9 mouse cellular contexts compared by ENCODE assay signal in genomic region chr1:106717071-106717601, GRCm38 (mm10). TPM values are rescaled to one million over a fixed set of nuclear protein-coding genes. Genes with fewer than 3 reads are reported as not detected.
DNase-seq lines count a peak whose midpoint lies in the region; ATAC-seq and TF ChIP-seq lines count a peak whose summit lies in the region.
"Had no signal": no experiment of that assay in that cellular context is flagged by ENCODE, and none has a peak within 500 bp of the region (broad histone marks: within the 10 kb centered on the region; RNA-seq: fewer than 3 reads in every experiment).

No protein-coding gene starts in this region.

- no peaks in the 10 kb centered on the region for H3K36me3 ChIP-seq in midbrain, embryonic 11.5 days (ENCODE audit: control insufficient read depth, insufficient read depth, low read length)
- no peaks in the 10 kb centered on the region for H3K36me3 ChIP-seq in midbrain, embryonic 15.5 days (replicated peaks)
- no peaks in the 10 kb centered on the region for H3K36me3 ChIP-seq in kidney, embryonic 14.5 days (ENCODE audit: control insufficient read depth, insufficient read depth, low read length)
- no peaks in the 10 kb centered on the region for H3K36me3 ChIP-seq in liver, embryonic 14.5 days (replicated peaks; ENCODE audit: control insufficient read depth, insufficient read depth, low read depth)
- H3K36me3 ChIP-seq: embryonic facial prominence, embryonic 15.5 days had no signal

- peak; percentile 71 for TF ChIP-seq CTCF in cerebellum, adult 2 months (IDR thresholded peaks at IDR 0.05; ENCODE audit: borderline replicate concordance, insufficient read depth, low read depth, low read length)
- peak; percentile 70 for TF ChIP-seq CTCF in liver, embryonic 14.5 days (IDR thresholded peaks at IDR 0.05; ENCODE audit: low read depth)

- peaks cover 6% of the 10 kb centered on the region for H3K4me1 ChIP-seq in midbrain, embryonic 11.5 days (ENCODE audit: control insufficient read depth, insufficient read depth, low read length)
- peaks cover 21% of the 10 kb centered on the region for H3K4me1 ChIP-seq in midbrain, embryonic 15.5 days
- H3K4me1 ChIP-seq in cerebellum, adult 2 months (ENCODE audit: control insufficient read depth, insufficient read depth, low read length): peaks cover 2% of the 10 kb centered on the region; the same call in 1 of the 2 replicates
- peaks cover 4% of the 10 kb centered on the region; the same call in 1 of the 2 replicates for H3K4me1 ChIP-seq in kidney, embryonic 14.5 days (ENCODE audit: control insufficient read depth, insufficient read depth, low read length)
- H3K4me1 ChIP-seq in liver, embryonic 14.5 days (replicated peaks; ENCODE audit: control insufficient read depth in 2 of 2, insufficient read depth in 2 of 2, low read length in 1 of 2): peaks cover 2 to 12% of the 10 kb centered on the region in 2 experiments; a peak in 2 of 4 replicates

- H3K4me2 ChIP-seq in midbrain, embryonic 11.5 days: no peak overlapping the region
- no peak overlapping the region for H3K4me2 ChIP-seq in midbrain, embryonic 15.5 days
- no peak overlapping the region for H3K4me2 ChIP-seq in kidney, embryonic 14.5 days (replicated peaks; ENCODE audit: low read depth, low read length)
- H3K4me2 ChIP-seq in liver, embryonic 14.5 days (ENCODE audit: low read depth): no peak overlapping the region
- H3K4me2 ChIP-seq: embryonic facial prominence, embryonic 15.5 days had no signal

- H3K4me3 ChIP-seq in midbrain, embryonic 11.5 days (ENCODE audit: low read depth, low read length): no peak overlapping the region
- H3K4me3 ChIP-seq in midbrain, embryonic 15.5 days: no peak overlapping the region
- H3K4me3 ChIP-seq in cerebellum, adult 2 months (replicated peaks; ENCODE audit: insufficient read depth, low read depth, low read length): no peak overlapping the region
- H3K4me3 ChIP-seq in kidney, embryonic 14.5 days (ENCODE audit: low read length): no peak overlapping the region
- no peak overlapping the region for H3K4me3 ChIP-seq in liver, embryonic 14.5 days (ENCODE audit: insufficient read depth in 1 of 2, low read depth in 2 of 2, low read length in 2 of 2)
- H3K4me3 ChIP-seq: embryonic facial prominence, embryonic 15.5 days had no signal

- no peak for TF ChIP-seq POLR2A in cerebellum, adult 2 months (IDR thresholded peaks at IDR 0.05; ENCODE audit: borderline replicate concordance, insufficient read depth, low read length)

- H3K9ac ChIP-seq in midbrain, embryonic 11.5 days (ENCODE audit: low read length): no peak overlapping the region
- H3K9ac ChIP-seq in midbrain, embryonic 15.5 days: no peak overlapping the region
- 0 out of 2 replicates have a peak overlapping the region, but pooled peaks have one; percentile 12 for H3K9ac ChIP-seq in kidney, embryonic 14.5 days (ENCODE audit: low read depth, low read length)
- H3K9ac ChIP-seq in liver, embryonic 14.5 days (replicated peaks): no peak overlapping the region
- H3K9ac ChIP-seq: embryonic facial prominence, embryonic 15.5 days had no signal

- TF ChIP-seq EP300 in liver, embryonic 14.5 days (IDR thresholded peaks at IDR 0.05; ENCODE audit: low read depth): no peak

- no peaks in the 10 kb centered on the region for H3K9me3 ChIP-seq in midbrain, embryonic 11.5 days (ENCODE audit: control insufficient read depth, low read length)
- H3K9me3 ChIP-seq in midbrain, embryonic 15.5 days: no peaks in the 10 kb centered on the region
- H3K9me3 ChIP-seq in kidney, embryonic 14.5 days (ENCODE audit: control insufficient read depth, low read length): no peaks in the 10 kb centered on the region
- no peaks in the 10 kb centered on the region for H3K9me3 ChIP-seq in liver, embryonic 14.5 days (ENCODE audit: control insufficient read depth, low read length)
- H3K9me3 ChIP-seq: embryonic facial prominence, embryonic 15.5 days had no signal

- peak; percentile 94 for DNase-seq in midbrain, embryonic 11.5 days (ENCODE audit: low spot score, missing footprints)
- peak; percentile 53 to 67 for DNase-seq in cerebellum, adult 2 months
- peak; percentile 72 to 82 for DNase-seq in frontal cortex, postnatal 36 days (ENCODE audit: low spot score in 2 of 2)
- DNase-seq in liver, embryonic 14.5 days (ENCODE audit: low read depth in 3 of 3, low spot score in 3 of 3): no peak
- DNase-seq in right cerebral cortex, postnatal 10 days (ENCODE audit: low spot score in 2 of 2): peak; percentile 83 to 91
- peak; percentile 19 for DNase-seq in yolk sac, embryonic 10.5 days (ENCODE audit: low spot score)

- no peaks in the 10 kb centered on the region for H3K27me3 ChIP-seq in midbrain, embryonic 11.5 days (ENCODE audit: control insufficient read depth, insufficient read depth, low read length)
- H3K27me3 ChIP-seq in midbrain, embryonic 15.5 days (replicated peaks): no peaks in the 10 kb centered on the region
- no peaks in the 10 kb centered on the region for H3K27me3 ChIP-seq in cerebellum, adult 2 months (ENCODE audit: control insufficient read depth, insufficient read depth, low read length)
- H3K27me3 ChIP-seq in kidney, embryonic 14.5 days (ENCODE audit: control insufficient read depth, insufficient read depth, low read length): no peaks in the 10 kb centered on the region
- H3K27me3 ChIP-seq in liver, embryonic 14.5 days (ENCODE audit: control insufficient read depth, insufficient read depth, low read length): peaks cover 23% of the 10 kb centered on the region
- H3K27me3 ChIP-seq: embryonic facial prominence, embryonic 15.5 days had no signal

- WGBS in midbrain, embryonic 11.5 days: 25% methylated on average over 7 of the region's 7 CpGs
- 28% methylated on average over 7 of the region's 7 CpGs for WGBS in midbrain, embryonic 15.5 days
- WGBS in cerebellum, adult 2 months: 23% methylated on average over 7 of the region's 7 CpGs
- WGBS in kidney, embryonic 14.5 days: 30% methylated on average over 7 of the region's 7 CpGs
- WGBS in liver, embryonic 14.5 days (ENCODE audit: insufficient replicate concordance): 38% methylated on average over 7 of the region's 7 CpGs

- ATAC-seq in midbrain, embryonic 11.5 days (ENCODE audit: low FRiP score): no peak
- no peak for ATAC-seq in midbrain, embryonic 15.5 days (replicated peaks)
- no peak for ATAC-seq in kidney, embryonic 14.5 days (ENCODE audit: low FRiP score, low TSS enrichment)
- no peak for ATAC-seq in liver, embryonic 14.5 days (ENCODE audit: insufficient read depth)

- H3K27ac ChIP-seq in midbrain, embryonic 11.5 days (ENCODE audit: low read depth, low read length): no peak overlapping the region
- H3K27ac ChIP-seq in midbrain, embryonic 15.5 days: no peak overlapping the region
- no peak overlapping the region for H3K27ac ChIP-seq in cerebellum, adult 2 months (ENCODE audit: insufficient read depth, low read length)
- no peak overlapping the region for H3K27ac ChIP-seq in kidney, embryonic 14.5 days (ENCODE audit: low read depth, low read length)
- no peak overlapping the region for H3K27ac ChIP-seq in liver, embryonic 14.5 days
- H3K27ac ChIP-seq: embryonic facial prominence, embryonic 15.5 days had no signal

RNA-seq across cellular contexts. Expression of gene Bcl2, which starts 3.1 kb away (rescaled TPM):
- polyA plus RNA-seq in midbrain, embryonic 11.5 days (2014; fragmentation: Nextera tagmentation; extraction: Ambion mirVana): 5.7 and 6.2 TPM in 2 replicates
- polyA plus RNA-seq in midbrain, embryonic 15.5 days (2015; fragmentation: Nextera tagmentation; extraction: Ambion mirVana): 15.6 and 15.7 TPM in 2 replicates
- polyA plus RNA-seq in cerebellum, adult 2 months (2012; rRNA removed): 3.9 and 4.6 TPM in 2 replicates
- polyA plus RNA-seq in kidney, embryonic 14.5 days (2014; fragmentation: Nextera tagmentation; extraction: Ambion mirVana): 20.9 and 21.2 TPM in 2 replicates
- polyA plus RNA-seq in liver, embryonic 14.5 days (2012; rRNA removed): 0.14 and 0.38 TPM in 2 replicates
- polyA plus RNA-seq in liver, embryonic 14.5 days (2014; fragmentation: Nextera tagmentation; extraction: Ambion mirVana): 0.43 TPM in 2 replicates

RNA-seq across cellular contexts. Expression of gene Kdsr, which starts 42.4 kb away (rescaled TPM):
- 7.8 and 9.0 TPM in 2 replicates for polyA plus RNA-seq in midbrain, embryonic 11.5 days (2014; fragmentation: Nextera tagmentation; extraction: Ambion mirVana)
- 14.9 and 17.0 TPM in 2 replicates for polyA plus RNA-seq in midbrain, embryonic 15.5 days (2015; fragmentation: Nextera tagmentation; extraction: Ambion mirVana)
- polyA plus RNA-seq in cerebellum, adult 2 months (2012; rRNA removed): 18.7 and 20.5 TPM in 2 replicates
- 8.7 and 14.8 TPM in 2 replicates for polyA plus RNA-seq in kidney, embryonic 14.5 days (2014; fragmentation: Nextera tagmentation; extraction: Ambion mirVana)
- 0.88 and 1.3 TPM in 2 replicates for polyA plus RNA-seq in liver, embryonic 14.5 days (2012; rRNA removed)
- 3.0 and 4.0 TPM in 2 replicates for polyA plus RNA-seq in liver, embryonic 14.5 days (2014; fragmentation: Nextera tagmentation; extraction: Ambion mirVana)

Comparison
In these comparisons a context has a peak if more than half of its experiments do, and no peak if none do; other contexts are left out.
1. DNase-seq: peak in midbrain, embryonic 11.5 days (single experiment), cerebellum, adult 2 months (2 of 2), frontal cortex, postnatal 36 days (2 of 2), right cerebral cortex, postnatal 10 days (2 of 2) and yolk sac, embryonic 10.5 days (single experiment); none in liver, embryonic 14.5 days (0 of 3).